Mouse (Mus musculus) lung, adult 2 months (tissue): ENCODE data around the gene Zfp648.

Experiments
- CTCF ChIP-seq: fragments of 200-500 bp; IDR thresholded peaks from 2 replicates; pipeline ENCODE4 v1.5.1; 2011; ENCODE audit warnings: mild to moderate bottlenecking, low read length, control low read depth; ENCODE audit not compliant: insufficient read depth
- POLR2A ChIP-seq: fragments of 200-500 bp; IDR thresholded peaks from 2 replicates; pipeline ENCODE4 v1.6.1; 2011; ENCODE audit warnings: low read depth, mild to moderate bottlenecking, control low read depth, low read length, borderline replicate concordance; ENCODE audit errors: extremely low read depth

DNA sequence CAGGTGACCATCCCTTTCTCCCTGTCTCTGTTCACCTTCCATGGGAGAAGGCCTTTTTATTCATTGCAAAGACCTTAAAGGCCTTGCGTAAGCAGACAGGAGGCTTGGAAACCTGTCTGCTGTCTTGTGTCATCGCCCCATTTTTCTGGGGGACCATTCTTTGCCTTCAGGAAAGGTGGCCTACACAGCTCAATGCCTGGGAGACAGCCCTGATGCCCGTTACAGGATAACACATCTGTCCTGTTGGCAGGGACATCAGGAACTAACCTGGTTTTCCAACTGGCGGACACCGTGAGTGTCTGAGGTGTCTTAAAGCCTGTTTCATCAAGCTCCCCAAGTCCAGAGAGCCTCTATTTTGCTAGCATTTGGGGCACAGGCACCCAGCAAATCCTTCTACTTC is 2.4 kb downstream of the Zfp648 start:
- no peak for TF ChIP-seq POLR2A
- TF ChIP-seq CTCF = no peak
